Comparison of ENCODE assay signal across 8 mouse cellular contexts in the genomic region with DNA sequence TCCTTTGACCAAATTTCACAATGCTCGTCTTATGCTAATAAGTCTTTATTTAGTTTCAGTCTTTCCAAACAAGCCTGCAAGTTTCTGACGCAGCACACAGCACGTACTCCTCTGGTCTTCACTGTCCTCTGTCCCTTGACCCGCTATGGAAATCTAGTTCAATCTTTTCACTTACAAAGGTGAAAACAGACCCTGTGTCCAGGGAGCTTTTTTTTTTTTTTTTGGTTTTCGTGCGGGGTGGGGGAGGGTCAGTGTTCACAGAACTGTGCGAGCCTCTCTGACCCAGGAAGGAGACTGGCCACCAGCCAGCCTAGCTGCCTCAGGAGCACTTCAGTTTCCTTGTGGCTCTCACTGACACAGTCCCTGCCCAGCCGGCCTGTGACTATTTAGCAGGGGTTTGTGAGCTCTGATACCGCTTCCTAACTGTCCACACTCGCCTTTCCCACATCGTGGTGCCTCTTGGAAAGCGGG. TPM values are rescaled to one million over a fixed set of nuclear protein-coding genes. Genes with fewer than 3 reads are reported as not detected.
DNase-seq lines count a peak whose midpoint lies in the region; ATAC-seq and TF ChIP-seq lines count a peak whose summit lies in the region.

No protein-coding gene starts in this region.

- no peaks in the 10 kb centered on the region for H3K36me3 ChIP-seq in hindbrain, embryonic 10.5 days

- DNase-seq in Patski (ENCODE audit: low read depth, low spot score), result no peak
- DNase-seq in cerebellum, adult 8-10 months, result peak; percentile 80
- DNase-seq in frontal cortex, postnatal 14 days (ENCODE audit: low spot score in 2 of 2), result peak; percentile 37 to 47
- DNase-seq in hindbrain, embryonic 10.5 days (ENCODE audit: low spot score), result peak; percentile 33
- DNase-seq in layer of hippocampus, postnatal 10 days (ENCODE audit: low spot score in 2 of 2), result peak; percentile 56 to 70
- DNase-seq in lung, postnatal 10 days, result peak; percentile 90
- peak; percentile 59 for DNase-seq in ovary, adult 18-20 months (ENCODE audit: low spot score)
- DNase-seq in urinary bladder, postnatal 4 days (ENCODE audit: low spot score in 2 of 2), result peak; percentile 53 to 73

- in situ Hi-C loops in Patski (cut with MboI; ENCODE audit: low pct_unique_long_range_greater_than_20kb), result loop anchor here (25.0 kb wide), 2 partner anchors 345 to 520 kb away; a partner anchor contains a TSS

- no peak for TF ChIP-seq CTCF in Patski (IDR thresholded peaks at IDR 0.05)

- peak overlapping the region; percentile 26 for H3K4me3 ChIP-seq in hindbrain, embryonic 10.5 days

- WGBS in hindbrain, embryonic 10.5 days, result 7% methylated on average over 12 of the region's 12 CpGs

- POLR2A ChIA-PET in Patski (lab: Charles Lee), result interaction anchor here (0.7 kb wide), 1 partner anchor 62 kb away, joined by 4 read pairs; no protein-coding TSS in a partner anchor

- H3K4me1 ChIP-seq in hindbrain, embryonic 10.5 days (replicated peaks), result peaks cover 30% of the 10 kb centered on the region

- H3K9me3 ChIP-seq in hindbrain, embryonic 10.5 days, result no peaks in the 10 kb centered on the region

- CTCF ChIA-PET in Patski (lab: Charles Lee), result interaction anchor here (1.4 to 2.7 kb wide), 3 partner anchors 11 to 24 kb away, joined by 3 to 16 read pairs (median 6); no protein-coding TSS in a partner anchor

- no peaks in the 10 kb centered on the region for H3K27me3 ChIP-seq in Patski
- H3K27me3 ChIP-seq in hindbrain, embryonic 10.5 days (ENCODE audit: insufficient read depth, poor library complexity, severe bottlenecking), result peaks cover 33% of the 10 kb centered on the region

- H3K27ac ChIP-seq in hindbrain, embryonic 10.5 days, result peak overlapping the region; percentile 30; the same call in 1 of the 2 replicates

- ATAC-seq in Patski, result peak; percentile 78

RNA-seq across cellular contexts. Expression of a gene that starts 16.6 kb away (rescaled TPM):
- polyA plus RNA-seq in Patski (2021), result 258 TPM
- polyA plus RNA-seq in hindbrain, embryonic 10.5 days (2016; fragmentation: Nextera tagmentation; extraction: Ambion mirVana), result 481 and 500 TPM in 2 replicates
- total RNA-seq in layer of hippocampus, postnatal 10 days (2021), result 100 to 1,000 TPM; 142 to 143 TPM

RNA-seq across cellular contexts. Expression of a gene that starts 38.0 kb away (rescaled TPM):
- 134 TPM for polyA plus RNA-seq in Patski (2021)
- polyA plus RNA-seq in hindbrain, embryonic 10.5 days (2016; fragmentation: Nextera tagmentation; extraction: Ambion mirVana), result 90.5 and 93.6 TPM in 2 replicates
- 10 to 100 TPM; 69.2 to 70.5 TPM for total RNA-seq in layer of hippocampus, postnatal 10 days (2021)
